Mouse (Mus musculus): ENCODE results near the gene BC030870. TPM values are rescaled to one million over a fixed set of nuclear protein-coding genes. Genes with fewer than 3 reads are reported as not detected.
A peak's percentile ranks its signal among the peaks of the same experiment; 100 is the strongest.
"Not testable (repeated sequence)": the region's sequence is repeated elsewhere in the genome, so short reads cannot be mapped to it uniquely, and the experiment has no call there.

Gene BC030870
- 0.07 and 0.13 TPM in 2 replicates for polyA plus RNA-seq (2015; fragmentation: Nextera tagmentation; extraction: Ambion mirVana)

- WGBS (ENCODE audit: insufficient replicate concordance), result 66% methylated on average over 15 of the region's 15 CpGs
- H3K27ac ChIP-seq, result no peak within 1 kb of the TSS
Measured at GRCm38 (mm10) chr8:65129199-65129788, at the start of gene BC030870. Gene BC030870, minus strand, starts transcription at chr8:65129563.

DNA sequence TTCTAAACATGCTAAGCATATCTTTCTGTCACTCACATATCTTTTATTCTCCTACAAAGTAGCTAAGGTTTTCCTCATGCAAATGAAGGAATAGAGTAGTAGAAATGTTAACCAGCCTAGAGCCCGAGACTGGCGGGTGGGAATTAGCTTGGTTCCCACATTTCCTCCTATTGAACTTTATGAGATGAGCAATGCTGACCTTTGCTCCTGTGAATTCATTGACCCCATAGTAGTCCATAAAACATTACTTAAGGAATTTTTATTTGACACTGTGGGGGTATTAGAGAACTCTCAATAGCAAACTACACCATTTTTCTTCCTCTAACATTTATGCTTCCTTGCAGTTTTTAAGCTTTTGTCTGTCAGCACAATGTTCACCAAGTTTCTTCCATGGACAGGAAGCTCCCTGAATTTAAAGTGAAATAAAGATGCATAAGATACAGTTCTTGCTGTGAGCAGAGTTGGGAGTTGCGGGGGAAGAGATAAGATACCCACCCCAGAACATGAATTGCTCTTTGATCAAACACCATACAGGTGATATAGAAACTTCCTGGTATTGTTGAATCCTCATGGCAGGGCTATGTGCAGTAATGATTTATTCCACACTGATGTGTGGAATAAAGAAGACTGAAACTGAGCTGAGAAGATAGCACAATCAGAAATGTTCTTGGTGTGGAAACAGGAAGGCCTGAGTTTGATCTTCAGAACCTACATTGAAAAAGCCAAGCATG is 45.5 kb upstream of the BC030870 start:
- Histone ChIP-seq H3K9me3 (replicated peaks) (peaks cover 3% of the 10 kb centered on the region; the same call in 1 of the 2 replicates), H3K36me3 (no peaks in the 10 kb centered on the region), H3K4me2 (no peak overlapping the region), H3K9ac (no peak overlapping the region), H3K27me3 (no peaks in the 10 kb centered on the region), H3K4me3 (replicated peaks) (no peak overlapping the region), H3K4me1 (replicated peaks) (no peaks in the 10 kb centered on the region), H3K27ac (no peak overlapping the region)
- 63% methylated on average over 3 of the region's 3 CpGs for WGBS (ENCODE audit: insufficient replicate concordance)
- DNase-seq (no peak), ATAC-seq (ENCODE audit: low read depth) (no peak)

More at GRCm38 (mm10) chr8:65129199-65129788, at the start of gene BC030870:
- Histone ChIP-seq H3K4me3 (replicated peaks) (no peak within 1 kb of the TSS), H3K4me1 (replicated peaks) (no peaks in the 10 kb centered on the region), H3K36me3 (no peaks in the 10 kb centered on the region), H3K27me3 (no peaks in the 10 kb centered on the region), H3K9me3 (replicated peaks) (0 out of 2 replicates have a peak, but pooled peaks cover 3% of the 10 kb centered on the region), H3K4me2 (no peak within 1 kb of the TSS), H3K9ac (no peak within 1 kb of the TSS)
- DNase-seq, result no peak
- no peak for ATAC-seq (ENCODE audit: low read depth)

- Histone ChIP-seq H3K4me2 (no peak overlapping the region), H3K36me3 (no peaks in the 10 kb centered on the region), H3K4me3 (replicated peaks) (no peak overlapping the region), H3K27ac (no peak overlapping the region), H3K27me3 (no peaks in the 10 kb centered on the region), H3K9ac (no peak overlapping the region), H3K9me3 (replicated peaks) (no peaks in the 10 kb centered on the region), H3K4me1 (replicated peaks) (no peaks in the 10 kb centered on the region)
- no peak for DNase-seq
- 59% methylated on average over 3 of the region's 3 CpGs for WGBS (ENCODE audit: insufficient replicate concordance)
- no peak for ATAC-seq (ENCODE audit: low read depth)
Measured at GRCm38 (mm10) chr8:65169184-65169583, 39.8 kb upstream of the BC030870 start.

- H3K4me1 ChIP-seq (replicated peaks); H3K27ac ChIP-seq; H3K4me2 ChIP-seq; H3K36me3 ChIP-seq; H3K27me3 ChIP-seq; H3K4me3 ChIP-seq (replicated peaks); DNase-seq; ATAC-seq (ENCODE audit: low read depth); H3K9ac ChIP-seq: not testable (repeated sequence)
- WGBS (ENCODE audit: insufficient replicate concordance), result 29% methylated on average over 1 of the region's 1 CpGs
- peaks cover 16% of the 10 kb centered on the region for H3K9me3 ChIP-seq (replicated peaks)
Measured at GRCm38 (mm10) chr8:65160676-65161075, 31.3 kb upstream of the BC030870 start.

DNA sequence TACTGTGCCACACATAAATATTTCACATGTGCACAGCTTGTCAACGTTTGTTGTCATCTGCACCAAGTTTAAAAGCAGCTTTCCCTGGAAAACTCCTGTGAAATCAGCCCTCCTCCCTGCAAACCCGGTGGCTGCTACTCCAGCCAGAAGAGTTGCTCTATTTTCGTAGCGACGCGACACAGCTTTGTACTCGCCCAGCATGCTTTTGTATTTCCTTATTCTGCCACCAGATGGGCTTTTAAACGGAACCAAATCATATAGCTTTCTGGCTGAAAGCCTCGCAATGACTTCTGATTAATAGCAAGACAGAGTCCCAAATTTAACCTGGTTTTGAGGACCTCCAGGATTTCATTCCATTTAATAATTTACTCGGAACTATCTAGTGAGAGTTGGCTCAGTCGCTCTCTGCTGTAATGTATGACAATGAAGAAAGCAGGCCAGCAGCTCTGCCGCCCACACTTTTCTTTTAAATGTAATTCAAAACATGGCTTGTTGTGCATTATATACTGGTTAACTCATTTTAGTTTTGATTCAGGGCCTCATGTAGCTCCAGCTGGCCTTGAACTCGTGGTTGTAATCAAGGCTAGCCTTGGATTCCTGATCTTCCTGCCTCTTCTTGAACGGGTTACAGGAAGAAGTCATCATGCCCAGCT is 29.9 kb upstream of the BC030870 start:
- 61% methylated on average over 14 of the region's 14 CpGs for WGBS (ENCODE audit: insufficient replicate concordance)
- no peaks in the 10 kb centered on the region for H3K36me3 ChIP-seq
- H3K9ac ChIP-seq, result no peak overlapping the region
- no peaks in the 10 kb centered on the region for H3K4me1 ChIP-seq (replicated peaks)
- H3K4me3 ChIP-seq (replicated peaks), result no peak overlapping the region
- H3K4me2 ChIP-seq, result no peak overlapping the region
- H3K9me3 ChIP-seq (replicated peaks), result peaks cover 16% of the 10 kb centered on the region
- no peak overlapping the region for H3K27ac ChIP-seq
- ATAC-seq (ENCODE audit: low read depth) (no peak), DNase-seq (no peak)
- H3K27me3 ChIP-seq, result no peaks in the 10 kb centered on the region

- Histone ChIP-seq H3K27me3 (no peaks in the 10 kb centered on the region), H3K27ac (no peak overlapping the region), H3K9me3 (replicated peaks) (peaks cover 16% of the 10 kb centered on the region), H3K4me2 (no peak overlapping the region), H3K9ac (no peak overlapping the region), H3K4me3 (replicated peaks) (no peak overlapping the region), H3K36me3 (no peaks in the 10 kb centered on the region), H3K4me1 (replicated peaks) (no peaks in the 10 kb centered on the region)
- ATAC-seq (ENCODE audit: low read depth) (no peak), DNase-seq (no peak)
- WGBS (ENCODE audit: insufficient replicate concordance), result 79% methylated on average over 4 of the region's 4 CpGs
Measured at GRCm38 (mm10) chr8:65157901-65158300, 28.5 kb upstream of the BC030870 start.

DNA sequence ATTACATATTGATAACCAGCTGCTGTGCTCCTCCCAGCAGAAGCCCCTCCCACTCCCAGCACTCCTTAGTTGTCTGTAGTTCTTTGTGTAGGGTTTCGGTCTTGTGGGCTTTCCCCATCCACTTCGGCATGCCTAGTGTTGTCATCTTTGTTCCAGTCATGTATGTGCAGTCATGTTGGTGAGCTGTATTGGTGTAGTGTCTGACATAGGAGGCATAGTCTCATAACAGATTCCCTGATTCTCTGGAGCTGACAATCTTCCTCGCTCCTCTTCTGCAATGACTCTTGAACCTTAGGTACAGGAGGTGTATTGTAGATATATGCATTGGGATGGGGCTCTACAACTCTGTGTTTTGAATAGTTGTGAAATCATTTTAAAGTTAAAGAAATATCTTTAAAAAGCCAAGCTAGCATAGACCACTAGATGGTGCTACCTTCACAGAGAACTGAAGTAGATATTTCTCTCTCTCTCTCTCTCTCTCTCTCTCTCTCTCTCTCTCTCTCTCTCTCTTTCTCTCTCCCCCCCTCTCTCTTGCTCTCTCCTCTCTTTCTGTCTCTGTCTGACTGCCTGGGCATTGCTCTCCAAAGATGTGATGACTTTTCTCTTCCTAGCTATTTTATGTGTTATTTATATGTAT is 9.6 kb upstream of the BC030870 start:
- no peak for ATAC-seq (ENCODE audit: low read depth)
- no peaks in the 10 kb centered on the region for H3K4me1 ChIP-seq (replicated peaks)

GRCm38 (mm10) chr8:65126454-65126853 is 2.9 kb downstream of the BC030870 start:
- ATAC-seq (ENCODE audit: low read depth), result no peak
- no peak overlapping the region for H3K4me2 ChIP-seq

More for the DNA sequence above, 9.6 kb upstream of the BC030870 start:
- H3K27me3 ChIP-seq, result no peaks in the 10 kb centered on the region
- H3K4me2 ChIP-seq, result no peak overlapping the region
- no peak overlapping the region for H3K4me3 ChIP-seq (replicated peaks)
- no peak for DNase-seq
- 42% methylated on average over 3 of the region's 3 CpGs for WGBS (ENCODE audit: insufficient replicate concordance)
- H3K36me3 ChIP-seq, result no peaks in the 10 kb centered on the region
- no peak overlapping the region for H3K27ac ChIP-seq
- H3K9me3 ChIP-seq (replicated peaks), result 0 out of 2 replicates have a peak, but pooled peaks cover 3% of the 10 kb centered on the region
- H3K9ac ChIP-seq, result no peak overlapping the region

GRCm38 (mm10) chr8:65126014-65126413 is 3.3 kb downstream of the BC030870 start:
- no peak for DNase-seq
- Histone ChIP-seq H3K9me3 (replicated peaks) (no peaks in the 10 kb centered on the region), H3K4me3 (replicated peaks) (no peak overlapping the region), H3K36me3 (no peaks in the 10 kb centered on the region), H3K27me3 (no peaks in the 10 kb centered on the region), H3K4me2 (no peak overlapping the region), H3K27ac (no peak overlapping the region), H3K4me1 (replicated peaks) (no peaks in the 10 kb centered on the region), H3K9ac (no peak overlapping the region)
- ATAC-seq (ENCODE audit: low read depth), result no peak
- 50% methylated on average over 1 of the region's 1 CpGs for WGBS (ENCODE audit: insufficient replicate concordance)

More at GRCm38 (mm10) chr8:65126454-65126853, 2.9 kb downstream of the BC030870 start:
- Histone ChIP-seq H3K27ac (no peak overlapping the region), H3K4me1 (replicated peaks) (no peaks in the 10 kb centered on the region), H3K9ac (no peak overlapping the region), H3K9me3 (replicated peaks) (no peaks in the 10 kb centered on the region), H3K27me3 (no peaks in the 10 kb centered on the region), H3K4me3 (replicated peaks) (no peak overlapping the region), H3K36me3 (no peaks in the 10 kb centered on the region)
- DNase-seq, result no peak
- 39% methylated on average over 3 of the region's 3 CpGs for WGBS (ENCODE audit: insufficient replicate concordance)

GRCm38 (mm10) chr8:65112092-65112491 is 17.3 kb downstream of the BC030870 start:
- 67% methylated on average over 6 of the region's 6 CpGs for WGBS (ENCODE audit: insufficient replicate concordance)
- Histone ChIP-seq H3K36me3 (no peaks in the 10 kb centered on the region), H3K27me3 (no peaks in the 10 kb centered on the region), H3K27ac (no peak overlapping the region), H3K9ac (no peak overlapping the region), H3K4me3 (replicated peaks) (no peak overlapping the region), H3K9me3 (replicated peaks) (no peaks in the 10 kb centered on the region), H3K4me2 (no peak overlapping the region), H3K4me1 (replicated peaks) (no peaks in the 10 kb centered on the region)
- DNase-seq, result no peak
- ATAC-seq (ENCODE audit: low read depth), result no peak

GRCm38 (mm10) chr8:65110285-65110691 is 19.1 kb downstream of the BC030870 start:
- Histone ChIP-seq H3K4me2 (no peak overlapping the region), H3K27me3 (no peaks in the 10 kb centered on the region), H3K9ac (no peak overlapping the region), H3K9me3 (replicated peaks) (no peaks in the 10 kb centered on the region), H3K4me1 (replicated peaks) (no peaks in the 10 kb centered on the region), H3K36me3 (no peaks in the 10 kb centered on the region), H3K4me3 (replicated peaks) (no peak overlapping the region), H3K27ac (no peak overlapping the region)
- DNase-seq (peak; percentile 5), ATAC-seq (ENCODE audit: low read depth) (no peak)
- WGBS (ENCODE audit: insufficient replicate concordance), result 34% methylated on average over 5 of the region's 5 CpGs
